24 mouse cellular contexts compared by ENCODE assay signal in genomic region chr1:77404537-77404936, GRCm38 (mm10).
A peak's percentile ranks its signal among the peaks of the same experiment; 100 is the strongest.
DNase-seq lines count a peak whose midpoint lies in the region; ATAC-seq and TF ChIP-seq lines count a peak whose summit lies in the region.
"Had no signal": no experiment of that assay in that cellular context is flagged by ENCODE, and none has a peak within 500 bp of the region (broad histone marks: within the 10 kb centered on the region; RNA-seq: fewer than 3 reads in every experiment).

No protein-coding gene starts in this region.

- WGBS in neural tube, embryonic 13.5 days: 58% methylated on average over 10 of the region's 10 CpGs
- WGBS in liver, embryonic 12.5 days (ENCODE audit: insufficient replicate concordance): 66% methylated on average over 10 of the region's 10 CpGs
- 75% methylated on average over 10 of the region's 10 CpGs for WGBS in forebrain, embryonic 12.5 days

- no peak overlapping the region for H3K27ac ChIP-seq in gastrocnemius, adult 2 months
- H3K27ac ChIP-seq in neural tube, embryonic 13.5 days (replicated peaks): 0 out of 2 replicates have a peak overlapping the region, but pooled peaks have one; percentile 38
- no peak overlapping the region for H3K27ac ChIP-seq in liver, embryonic 12.5 days
- H3K27ac ChIP-seq in forebrain, embryonic 12.5 days: no peak overlapping the region
- H3K27ac ChIP-seq: embryonic facial prominence, embryonic 12.5 days; hindbrain, embryonic 14.5 days had no signal

- no peak overlapping the region for H3K4me2 ChIP-seq in neural tube, embryonic 13.5 days
- no peak overlapping the region for H3K4me2 ChIP-seq in liver, embryonic 12.5 days
- no peak overlapping the region for H3K4me2 ChIP-seq in forebrain, embryonic 12.5 days
- H3K4me2 ChIP-seq: embryonic facial prominence, embryonic 12.5 days; heart, embryonic 12.5 days; hindbrain, embryonic 14.5 days; limb, embryonic 15.5 days had no signal

- intact Hi-C loops in gastrocnemius, adult 2 months (cut with DNase I): no loop called here

- TF ChIP-seq CTCF in gastrocnemius, adult 2 months (IDR thresholded peaks at IDR 0.05): no peak

- H3K4me3 ChIP-seq in gastrocnemius, adult 2 months: no peak overlapping the region
- H3K4me3 ChIP-seq in neural tube, embryonic 13.5 days: no peak overlapping the region
- no peak overlapping the region for H3K4me3 ChIP-seq in liver, embryonic 12.5 days
- H3K4me3 ChIP-seq in forebrain, embryonic 12.5 days (replicated peaks): no peak overlapping the region
- H3K4me3 ChIP-seq: embryonic facial prominence, embryonic 12.5 days; heart, embryonic 12.5 days; limb, embryonic 15.5 days had no signal

- no peak for ATAC-seq in neural tube, embryonic 13.5 days (ENCODE audit: low read depth)
- no peak for ATAC-seq in liver, embryonic 12.5 days
- ATAC-seq in forebrain, embryonic 12.5 days (ENCODE audit: low FRiP score): no peak
- ATAC-seq: activated CD4-positive, CD25-positive, alpha-beta regulatory T cell, adult 4 months; forebrain, postnatal 0 days; liver, postnatal 0 days; midbrain, embryonic 16.5 days had no signal

- H3K9ac ChIP-seq in neural tube, embryonic 13.5 days: no peak overlapping the region
- H3K9ac ChIP-seq in liver, embryonic 12.5 days: no peak overlapping the region
- no peak overlapping the region for H3K9ac ChIP-seq in forebrain, embryonic 12.5 days
- H3K9ac ChIP-seq: embryonic facial prominence, embryonic 12.5 days; forebrain, postnatal 0 days; heart, embryonic 12.5 days; hindbrain, embryonic 14.5 days; limb, embryonic 15.5 days; liver, postnatal 0 days had no signal

- no peaks in the 10 kb centered on the region for H3K9me3 ChIP-seq in neural tube, embryonic 13.5 days
- H3K9me3 ChIP-seq in liver, embryonic 12.5 days (replicated peaks): no peaks in the 10 kb centered on the region
- H3K9me3 ChIP-seq in forebrain, embryonic 12.5 days: no peaks in the 10 kb centered on the region
- H3K9me3 ChIP-seq: embryonic facial prominence, embryonic 12.5 days; heart, embryonic 12.5 days; limb, embryonic 15.5 days had no signal

- H3K27me3 ChIP-seq in neural tube, embryonic 13.5 days: no peaks in the 10 kb centered on the region
- H3K27me3 ChIP-seq in liver, embryonic 12.5 days (replicated peaks): no peaks in the 10 kb centered on the region
- no peaks in the 10 kb centered on the region for H3K27me3 ChIP-seq in forebrain, embryonic 12.5 days
- H3K27me3 ChIP-seq: embryonic facial prominence, embryonic 12.5 days; heart, embryonic 12.5 days; limb, embryonic 15.5 days had no signal

- 0 out of 2 replicates have a peak, but pooled peaks cover 2% of the 10 kb centered on the region for H3K36me3 ChIP-seq in neural tube, embryonic 13.5 days
- H3K36me3 ChIP-seq in liver, embryonic 12.5 days: no peaks in the 10 kb centered on the region
- H3K36me3 ChIP-seq in forebrain, embryonic 12.5 days (replicated peaks): peaks cover 7% of the 10 kb centered on the region; the same call in 1 of the 2 replicates
- H3K36me3 ChIP-seq: G1E; heart, embryonic 12.5 days; limb, embryonic 15.5 days had no signal

- peaks cover 56% of the 10 kb centered on the region for H3K4me1 ChIP-seq in neural tube, embryonic 13.5 days (replicated peaks)
- 0 out of 2 replicates have a peak, but pooled peaks cover 3% of the 10 kb centered on the region for H3K4me1 ChIP-seq in liver, embryonic 12.5 days
- H3K4me1 ChIP-seq in forebrain, embryonic 12.5 days: peaks cover 60% of the 10 kb centered on the region

- peak; percentile 35 for DNase-seq in gastrocnemius, adult 2 months
- DNase-seq in gastrocnemius, postnatal 10 days: no peak
- peak; percentile 61 for DNase-seq in embryo, embryonic 11 days
- DNase-seq in forelimb bud, embryonic 11.5 days (ENCODE audit: low read depth, low spot score): peak; percentile 69
- no peak for DNase-seq in natural killer cell, adult 2 months (ENCODE audit: low spot score in 2 of 2)
- DNase-seq: adrenal gland, postnatal 10 days; cerebellum, adult 9-11 months; forebrain, postnatal 0 days; heart, postnatal 14 days; kidney, adult 9 months; kidney, postnatal 25 days; liver, postnatal 0 days; lung, postnatal 14 days; thymus, postnatal 36 days had no signal

Comparison
In these comparisons a context has a peak if more than half of its experiments do, and no peak if none do; other contexts are left out.
1. DNase-seq: peak in gastrocnemius, adult 2 months (single experiment), embryo, embryonic 11 days (single experiment) and forelimb bud, embryonic 11.5 days (single experiment); none in gastrocnemius, postnatal 10 days (single experiment) and natural killer cell, adult 2 months (0 of 2).